Mouse (Mus musculus) hindbrain, embryonic 16.5 days (tissue): Measurements from ENCODE around the gene Atxn1. TPM values are rescaled to one million over a fixed set of nuclear protein-coding genes. Genes with fewer than 3 reads are reported as not detected.

Experiments
- ATAC-seq: fragments of 200-750 bp; cut with Nextera tagmentation; 2 replicates; pipeline ENCODE4 v1.8.0; 2017; ENCODE audit warnings: moderate TSS enrichment, moderate library complexity
- H3K27ac ChIP-seq: fragments of 300-500 bp; sonication (generic); 2 replicates; pipeline ENCODE4 v1.5.1; 2014; ENCODE audit warnings: low read depth, mild to moderate bottlenecking, control low read depth, low read length, moderate library complexity
- H3K27me3 ChIP-seq: fragments of 300-500 bp; sonication (generic); replicated peaks from 2 replicates; pipeline ENCODE4 v1.6.1; 2014; ENCODE audit warnings: low read length; ENCODE audit not compliant: control insufficient read depth, insufficient read depth
- H3K36me3 ChIP-seq: fragments of 300-500 bp; sonication (generic); 2 replicates; pipeline ENCODE4 v1.6.1; 2014; ENCODE audit warnings: mild to moderate bottlenecking, low read length, moderate library complexity, mixed read lengths; ENCODE audit not compliant: control insufficient read depth, insufficient read depth
- H3K4me1 ChIP-seq: fragments of 300-500 bp; sonication (generic); 2 replicates; pipeline ENCODE4 v1.6.1; 2014; ENCODE audit warnings: low read depth, low read length; ENCODE audit not compliant: control insufficient read depth, insufficient read depth
- H3K4me2 ChIP-seq: fragments of 300-500 bp; sonication (generic); 2 replicates; pipeline ENCODE4 v1.6.1; 2014; ENCODE audit warnings: mild to moderate bottlenecking, low read length, control low read depth, moderate library complexity
- H3K4me3 ChIP-seq: fragments of 300-500 bp; sonication (generic); 2 replicates; pipeline ENCODE4 v1.5.1; 2014; ENCODE audit warnings: mild to moderate bottlenecking, low read length, control low read depth, moderate library complexity
- H3K9ac ChIP-seq: fragments of 300-500 bp; sonication (generic); 2 replicates; pipeline ENCODE4 v1.6.1; 2014; ENCODE audit warnings: low read depth, mild to moderate bottlenecking, control low read depth, low read length, moderate library complexity
- H3K9me3 ChIP-seq: fragments of 300-500 bp; sonication (generic); 2 replicates; pipeline ENCODE4 v1.6.1; 2014; ENCODE audit warnings: mild to moderate bottlenecking, low read length, moderate library complexity; ENCODE audit not compliant: control insufficient read depth
- WGBS: fragments of 180-500 bp; shearing (Covaris S2); extraction: QIAGEN DNeasy Blood & Tissue Kit; methylation state at CpG from one replicate; pipeline ENCODE4 v1.1.7; 2014; 5-methylcytosine and 5-hydroxymethylcytosine counted together
- polyA plus RNA-seq: library from polyadenylated mRNA; unstranded; fragments of >200 nt; fragmentation: Nextera tagmentation; extraction: Ambion mirVana; gene quantifications from 2 replicates; pipeline ENCODE4 v1.2.1, GENCODE M21; 2015

Atxn1 gene
- polyA plus RNA-seq, 1 experiment from 2014 or later: 8.3 TPM

DNA sequence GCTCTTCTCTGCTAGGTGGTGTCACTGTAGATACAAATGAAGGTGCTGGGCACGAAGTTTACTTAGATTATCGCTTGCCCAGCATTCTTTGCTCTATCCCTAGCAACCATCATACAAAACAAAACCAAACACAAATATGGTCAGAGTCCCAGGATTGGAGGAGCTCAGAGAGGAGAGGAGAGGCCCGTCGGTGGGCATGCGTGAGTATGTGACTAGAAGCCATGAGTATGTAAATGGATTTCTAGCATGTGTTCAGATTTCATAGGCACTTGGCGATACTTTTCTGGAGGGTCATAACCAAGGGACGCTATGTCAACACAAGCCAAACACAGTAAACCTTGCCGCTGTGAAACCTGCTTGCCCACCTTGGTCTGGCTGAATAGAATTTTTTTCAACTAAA lies 107.4 kb downstream of the Atxn1 start:
- no peak for ATAC-seq
- H3K36me3 ChIP-seq: no peaks in the 10 kb centered on the region
- H3K27ac ChIP-seq: no peak overlapping the region
- H3K9me3 ChIP-seq: no peaks in the 10 kb centered on the region
- no peaks in the 10 kb centered on the region for H3K27me3 ChIP-seq
- H3K4me1 ChIP-seq: no peaks in the 10 kb centered on the region
- no peak overlapping the region for H3K9ac ChIP-seq
- H3K4me2 ChIP-seq: no peak overlapping the region
- H3K4me3 ChIP-seq: no peak overlapping the region
- 86% methylated on average over 8 of the region's 8 CpGs for WGBS

DNA sequence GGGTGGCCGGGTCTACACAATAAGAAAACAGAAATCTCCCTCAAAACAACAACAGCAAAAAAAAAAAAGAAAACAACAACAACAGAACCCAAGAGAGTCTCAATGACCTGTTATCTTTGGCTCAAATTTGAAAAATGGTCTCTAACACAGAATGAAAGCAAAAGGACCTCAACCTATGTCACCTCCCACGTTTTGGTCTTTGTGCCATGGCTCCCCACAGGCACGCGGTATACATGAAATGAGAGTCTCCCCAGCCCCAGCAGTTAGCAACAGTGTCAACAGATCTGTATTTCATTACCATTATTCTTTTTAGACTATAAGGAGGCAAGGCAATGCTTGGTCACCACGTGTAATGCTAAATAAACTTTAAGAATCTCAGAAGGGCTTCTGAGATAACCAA lies 110.3 kb downstream of the Atxn1 start:
- no peak overlapping the region for H3K4me3 ChIP-seq
- no peak overlapping the region for H3K4me2 ChIP-seq
- H3K9me3 ChIP-seq: no peaks in the 10 kb centered on the region
- H3K4me1 ChIP-seq: no peaks in the 10 kb centered on the region
- no peak overlapping the region for H3K27ac ChIP-seq
- H3K36me3 ChIP-seq: no peaks in the 10 kb centered on the region
- no peak for ATAC-seq
- 72% methylated on average over 5 of the region's 5 CpGs for WGBS
- no peak overlapping the region for H3K9ac ChIP-seq
- no peaks in the 10 kb centered on the region for H3K27me3 ChIP-seq

DNA sequence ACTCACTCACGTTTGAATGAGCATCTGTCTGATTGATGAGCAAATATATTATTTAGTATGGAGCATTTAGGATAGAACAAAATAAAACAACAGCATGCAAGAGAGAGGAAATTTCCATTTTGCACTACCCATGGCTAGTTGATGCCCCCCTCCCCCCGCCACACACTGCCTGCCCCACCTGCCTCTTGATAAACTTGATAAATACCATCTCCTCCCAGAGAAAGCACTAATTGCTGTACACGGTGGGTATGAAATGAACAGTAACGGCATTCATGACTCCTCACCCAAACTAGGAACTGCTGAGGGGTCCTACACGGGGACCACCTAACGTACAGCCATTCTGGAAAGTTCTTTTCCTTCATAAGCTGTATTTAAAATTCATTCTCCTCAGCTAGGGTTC lies 111.1 kb downstream of the Atxn1 start:
- no peak overlapping the region for H3K27ac ChIP-seq
- H3K9me3 ChIP-seq: no peaks in the 10 kb centered on the region
- 81% methylated on average over 6 of the region's 6 CpGs for WGBS
- H3K9ac ChIP-seq: no peak overlapping the region
- H3K36me3 ChIP-seq: no peaks in the 10 kb centered on the region
- H3K4me1 ChIP-seq: no peaks in the 10 kb centered on the region
- no peak for ATAC-seq
- H3K4me3 ChIP-seq: no peak overlapping the region
- no peaks in the 10 kb centered on the region for H3K27me3 ChIP-seq
- H3K4me2 ChIP-seq: no peak overlapping the region

DNA sequence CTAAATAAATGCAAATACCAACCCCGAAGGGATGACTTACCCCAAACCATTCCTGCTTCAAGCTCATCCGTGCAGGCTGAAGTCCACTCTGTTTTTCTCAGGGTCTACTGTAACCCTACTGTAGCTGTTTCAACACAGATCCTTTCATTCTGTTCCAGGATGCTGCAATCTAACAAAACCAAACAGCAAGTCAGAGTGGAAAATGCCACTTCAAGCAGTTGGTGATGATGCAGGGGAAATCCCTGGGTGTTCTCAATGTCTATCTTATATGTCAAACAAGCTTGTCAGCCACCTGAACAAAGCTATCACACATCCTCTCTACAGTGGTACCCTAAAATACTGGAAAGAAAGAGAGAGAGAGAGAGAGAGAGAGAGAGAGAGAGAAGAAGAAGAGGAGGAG lies 112.5 kb downstream of the Atxn1 start:
- no peaks in the 10 kb centered on the region for H3K9me3 ChIP-seq
- H3K4me2 ChIP-seq: no peak overlapping the region
- no peak for ATAC-seq
- H3K4me1 ChIP-seq: no peaks in the 10 kb centered on the region
- H3K36me3 ChIP-seq: no peaks in the 10 kb centered on the region
- H3K9ac ChIP-seq: no peak overlapping the region
- no peak overlapping the region for H3K4me3 ChIP-seq
- H3K27ac ChIP-seq: no peak overlapping the region
- no peaks in the 10 kb centered on the region for H3K27me3 ChIP-seq
- 93% methylated on average over 2 of the region's 2 CpGs for WGBS

DNA sequence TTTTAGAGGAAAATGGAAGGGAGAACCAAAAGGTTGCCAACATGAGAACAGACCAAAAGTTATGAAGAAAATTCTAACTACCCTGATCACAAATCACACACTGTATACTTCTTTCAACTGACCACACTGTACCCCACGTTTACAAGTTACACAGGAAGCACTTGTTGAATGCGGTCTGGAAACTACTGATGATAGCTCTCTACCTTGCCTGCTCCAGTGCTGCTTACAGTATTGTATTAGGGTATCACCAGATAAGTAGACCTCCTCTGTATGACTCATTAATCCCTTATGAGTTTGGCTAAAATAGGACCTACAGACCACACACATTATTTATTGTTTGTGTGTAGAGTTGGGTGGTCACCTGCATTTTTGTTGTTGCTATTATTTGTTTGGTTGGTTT lies 113.1 kb downstream of the Atxn1 start:
- Histone ChIP-seq H3K4me1 (no peaks in the 10 kb centered on the region), H3K27ac (no peak overlapping the region), H3K9ac (no peak overlapping the region), H3K27me3 (no peaks in the 10 kb centered on the region), H3K9me3 (no peaks in the 10 kb centered on the region), H3K4me2 (no peak overlapping the region), H3K4me3 (no peak overlapping the region), H3K36me3 (no peaks in the 10 kb centered on the region)
- WGBS: 89% methylated on average over 2 of the region's 2 CpGs
- no peak for ATAC-seq

DNA sequence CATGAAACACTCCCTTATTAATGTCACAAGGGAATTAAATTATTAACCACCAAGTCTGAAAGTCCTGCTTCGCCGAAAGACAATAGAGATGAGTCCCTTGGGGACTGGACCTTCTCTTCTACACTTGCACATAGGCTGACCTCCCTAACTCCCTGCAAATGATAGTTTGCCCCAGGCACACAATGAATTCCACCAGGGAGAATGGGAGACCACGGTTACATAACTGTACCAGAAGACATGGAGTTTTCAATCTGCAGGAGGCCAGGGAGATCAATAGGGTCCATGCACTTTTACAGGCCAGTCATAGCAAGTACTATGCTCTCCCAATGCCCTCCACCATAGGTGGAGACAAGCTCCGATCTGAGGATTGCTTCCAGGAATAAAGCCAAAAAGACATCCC lies 113.7 kb downstream of the Atxn1 start:
- Histone ChIP-seq H3K36me3 (no peaks in the 10 kb centered on the region), H3K4me2 (no peak overlapping the region), H3K4me1 (no peaks in the 10 kb centered on the region), H3K27ac (no peak overlapping the region), H3K9ac (no peak overlapping the region), H3K4me3 (no peak overlapping the region), H3K9me3 (no peaks in the 10 kb centered on the region), H3K27me3 (no peaks in the 10 kb centered on the region)
- no peak for ATAC-seq
- 75% methylated on average over 4 of the region's 4 CpGs for WGBS

DNA sequence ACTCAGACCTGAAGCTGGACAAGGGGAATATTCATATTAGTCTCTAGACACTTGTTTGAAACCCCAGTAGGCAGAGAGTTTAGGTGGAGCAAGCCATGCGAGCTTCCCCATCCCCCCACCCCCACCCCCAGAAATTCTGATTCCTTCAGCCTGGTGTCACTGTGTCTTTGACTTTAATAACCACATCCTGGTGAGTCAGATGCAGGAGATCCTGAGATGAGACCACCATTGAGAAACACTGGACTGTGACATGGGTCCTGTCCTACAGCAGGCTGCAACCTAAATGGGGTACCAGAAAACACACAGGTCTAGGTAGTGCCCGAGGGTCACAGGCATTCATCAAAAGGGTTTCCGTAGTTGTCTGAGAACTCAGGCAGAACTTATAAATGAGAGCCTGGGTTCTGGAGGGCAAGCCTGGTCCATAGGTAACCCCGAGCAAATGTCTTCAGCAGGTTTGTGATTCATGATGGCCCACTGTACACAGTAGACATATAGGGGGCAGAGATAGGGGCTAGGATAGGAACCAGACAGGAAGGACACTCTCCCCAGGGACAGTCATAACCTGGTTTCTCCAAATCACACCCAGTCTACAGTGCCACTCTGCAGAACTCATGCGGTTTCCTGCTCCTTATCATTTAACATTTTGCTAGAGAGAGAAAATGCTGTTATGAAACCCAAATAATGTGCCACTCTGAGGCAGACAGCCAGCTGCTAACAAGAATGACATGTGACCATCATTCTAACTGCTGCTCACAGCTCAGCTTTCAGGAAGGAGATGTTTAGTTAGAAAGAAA lies 114.4 kb downstream of the Atxn1 start:
- Histone ChIP-seq H3K4me2 (no peak overlapping the region), H3K27me3 (no peaks in the 10 kb centered on the region), H3K9ac (no peak overlapping the region), H3K27ac (no peak overlapping the region), H3K4me1 (no peaks in the 10 kb centered on the region), H3K4me3 (no peak overlapping the region), H3K36me3 (no peaks in the 10 kb centered on the region), H3K9me3 (no peaks in the 10 kb centered on the region)
- ATAC-seq: no peak
- 87% methylated on average over 5 of the region's 5 CpGs for WGBS

DNA sequence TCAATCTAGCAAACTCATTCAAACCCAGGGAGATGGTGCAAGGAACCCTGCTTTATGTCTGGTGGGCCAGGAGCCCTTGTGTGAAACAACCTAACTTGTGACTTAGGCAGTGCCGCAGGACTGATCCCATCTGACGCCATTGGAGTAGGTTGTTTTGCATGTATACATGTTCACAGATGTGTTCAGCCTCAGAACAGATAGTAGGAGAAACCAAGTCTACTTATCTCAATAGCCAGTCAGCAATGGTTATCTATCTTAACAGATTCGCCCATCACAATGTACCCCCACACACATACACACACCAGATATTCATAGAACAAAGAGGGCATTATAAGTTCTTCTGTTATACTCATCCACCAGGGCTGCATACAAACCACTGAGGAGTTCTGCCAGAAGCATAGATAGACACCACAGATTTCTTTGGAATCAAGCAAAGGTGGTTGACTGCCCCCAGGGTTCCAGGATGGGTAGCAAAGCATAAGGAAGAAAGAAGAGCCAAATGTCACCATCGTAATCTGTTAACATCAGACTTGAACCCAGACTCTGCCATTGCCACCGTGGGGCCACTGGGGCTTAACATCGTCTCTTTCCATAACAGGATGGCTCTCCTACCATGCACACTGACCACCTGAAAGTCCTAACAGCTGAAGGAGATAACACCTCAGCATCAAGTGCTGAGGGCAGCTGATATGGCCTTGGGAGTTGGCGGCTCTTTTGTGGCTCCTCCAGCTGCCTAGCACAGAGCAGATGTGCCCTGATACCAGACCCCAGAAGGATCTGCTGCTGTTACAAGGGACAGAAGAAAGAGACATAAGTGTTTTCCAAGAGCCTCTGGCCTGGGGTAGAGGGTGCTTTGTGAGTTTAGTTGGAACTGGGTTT lies 115.4 kb downstream of the Atxn1 start:
- no peaks in the 10 kb centered on the region for H3K27me3 ChIP-seq
- H3K9me3 ChIP-seq: no peaks in the 10 kb centered on the region
- no peak overlapping the region for H3K27ac ChIP-seq
- 93% methylated on average over 7 of the region's 7 CpGs for WGBS
- no peak overlapping the region for H3K9ac ChIP-seq
- ATAC-seq: no peak
- no peaks in the 10 kb centered on the region for H3K4me1 ChIP-seq
- H3K4me2 ChIP-seq: no peak overlapping the region
- no peaks in the 10 kb centered on the region for H3K36me3 ChIP-seq
- no peak overlapping the region for H3K4me3 ChIP-seq

DNA sequence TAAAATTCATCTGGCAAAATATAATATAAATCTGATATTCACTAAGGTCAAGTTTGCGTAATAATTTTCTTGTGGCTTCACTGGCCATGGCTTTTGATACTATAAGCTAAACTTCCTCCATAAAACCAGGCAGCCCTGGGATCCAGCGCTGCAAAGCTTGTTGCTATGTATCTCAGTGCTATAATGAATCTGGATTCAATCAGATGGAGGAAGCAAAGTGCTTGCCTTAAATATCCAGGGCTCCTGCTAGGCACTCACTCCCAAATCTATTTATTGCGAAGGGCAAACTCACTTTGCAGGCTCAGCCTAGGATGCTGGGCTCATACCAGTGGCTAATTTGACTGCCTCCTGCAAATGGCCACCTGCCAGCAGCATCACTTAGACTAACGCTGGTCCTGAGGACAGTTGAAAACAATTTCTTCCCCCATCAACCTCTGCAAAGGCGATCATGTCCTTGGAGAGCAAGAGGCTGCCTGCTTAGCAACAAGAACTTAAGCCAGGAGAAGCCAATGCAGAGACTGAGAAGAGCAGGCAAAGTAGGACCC lies 122.2 kb downstream of the Atxn1 start:
- Histone ChIP-seq H3K9me3 (no peaks in the 10 kb centered on the region), H3K4me3 (no peak overlapping the region), H3K9ac (no peak overlapping the region), H3K4me2 (no peak overlapping the region), H3K36me3 (no peaks in the 10 kb centered on the region), H3K27ac (no peak overlapping the region), H3K4me1 (no peaks in the 10 kb centered on the region), H3K27me3 (no peaks in the 10 kb centered on the region)
- 67% methylated on average over 5 of the region's 5 CpGs for WGBS
- ATAC-seq: no peak
